Mouse (Mus musculus) ES-Bruce4 (cell line): Measurements from ENCODE around the gene Sept10. TPM values are rescaled to one million over a fixed set of nuclear protein-coding genes. Genes with fewer than 3 reads are reported as not detected.

Experiments
- H3K27ac ChIP-seq: 2 replicates; pipeline ENCODE4 v1.5.1; 2012; ENCODE audit warnings: low read length, inconsistent platforms; ENCODE audit not compliant: insufficient read depth
- H3K27me3 ChIP-seq: 2 replicates; pipeline ENCODE4 v1.6.1; 2012; ENCODE audit warnings: mild to moderate bottlenecking, low read length, inconsistent platforms; ENCODE audit not compliant: control insufficient read depth, poor library complexity, insufficient read depth, severe bottlenecking
- H3K36me3 ChIP-seq: 2 replicates; pipeline ENCODE4 v1.6.1; 2012; ENCODE audit warnings: inconsistent platforms, mild to moderate bottlenecking, low read length, moderate library complexity; ENCODE audit not compliant: control insufficient read depth, poor library complexity, insufficient read depth, severe bottlenecking
- H3K4me1 ChIP-seq: one replicate; pipeline ENCODE4 v1.8.1; 2011; ENCODE audit warnings: low read length; ENCODE audit not compliant: control insufficient read depth, insufficient read depth
- H3K4me3 ChIP-seq: 2 replicates; pipeline ENCODE4 v1.5.1; 2011; ENCODE audit warnings: low read depth, mild to moderate bottlenecking, low read length
- H3K9ac ChIP-seq: 2 replicates; pipeline ENCODE4 v1.6.1; 2012; ENCODE audit warnings: low read depth, mild to moderate bottlenecking, inconsistent platforms; ENCODE audit not compliant: poor library complexity, severe bottlenecking
- H3K9me3 ChIP-seq: replicated peaks from 2 replicates; pipeline ENCODE4 v1.6.1; 2012; ENCODE audit warnings: mild to moderate bottlenecking, low read length, inconsistent platforms; ENCODE audit not compliant: control insufficient read depth, poor library complexity, insufficient read depth, severe bottlenecking
- CTCF ChIP-seq: IDR thresholded peaks from one replicate; pipeline ENCODE4 v1.8.1; 2011; ENCODE audit warnings: low read depth, low read length
- EP300 ChIP-seq: IDR thresholded peaks from 2 replicates; pipeline ENCODE4 v1.6.1; 2011; ENCODE audit warnings: low read depth, low read length; ENCODE audit not compliant: insufficient read depth
- POLR2A ChIP-seq: IDR thresholded peaks from one replicate; pipeline ENCODE4 v1.8.1; 2011; ENCODE audit warnings: low read length; ENCODE audit not compliant: insufficient read depth
- polyA plus RNA-seq: library from polyadenylated mRNA; stranded (reverse); fragments of >200 nt; gene quantifications from 2 replicates; pipeline ENCODE4 v1.2.4, GENCODE M21; 2011; ENCODE audit warnings: low read depth; ENCODE audit not compliant: missing spikeins, insufficient read depth, insufficient read length

Gene Sept10
- polyA plus RNA-seq, 1 experiment = 53.4 TPM

DNA sequence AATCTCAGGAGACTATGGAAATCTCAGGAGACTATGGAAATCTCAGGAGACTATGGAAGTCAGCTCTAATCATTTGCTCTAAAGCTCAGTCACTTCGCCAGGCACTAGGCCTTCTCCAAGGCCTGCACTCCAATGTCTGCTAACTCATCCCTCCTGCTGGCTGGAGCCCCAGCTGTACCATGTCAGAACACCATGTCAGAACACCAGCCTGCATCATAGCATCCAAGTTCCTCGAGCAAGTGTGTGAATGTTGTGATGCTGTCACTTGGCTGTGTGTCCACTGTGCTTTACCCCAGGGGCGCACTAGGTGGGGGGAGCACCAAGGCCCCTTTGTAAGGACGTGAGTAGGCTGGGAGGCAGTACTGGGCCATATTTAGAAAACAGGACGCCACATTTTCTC lies 104.1 kb downstream of the Sept10 start:
- no peak overlapping the region for H3K4me3 ChIP-seq
- H3K9ac ChIP-seq = no peak overlapping the region
- H3K9me3 ChIP-seq = no peaks in the 10 kb centered on the region
- no peak overlapping the region for H3K27ac ChIP-seq
- H3K27me3 ChIP-seq = no peaks in the 10 kb centered on the region
- no peaks in the 10 kb centered on the region for H3K4me1 ChIP-seq
- TF ChIP-seq CTCF (no peak), EP300 (no peak), POLR2A (no peak)
- no peaks in the 10 kb centered on the region for H3K36me3 ChIP-seq

- H3K36me3 ChIP-seq = no peaks in the 10 kb centered on the region
- no peaks in the 10 kb centered on the region for H3K9me3 ChIP-seq
- no peak overlapping the region for H3K4me3 ChIP-seq
- no peaks in the 10 kb centered on the region for H3K27me3 ChIP-seq
- H3K4me1 ChIP-seq = no peaks in the 10 kb centered on the region
- no peak overlapping the region for H3K27ac ChIP-seq
- TF ChIP-seq CTCF (no peak), POLR2A (no peak), EP300 (no peak)
- H3K9ac ChIP-seq = no peak overlapping the region
These were observed 105.3 kb downstream of the Sept10 start for GRCm38 (mm10) chr10:59116331-59116730.

- Histone ChIP-seq H3K27me3 (no peaks in the 10 kb centered on the region), H3K27ac (no peak overlapping the region), H3K9me3 (no peaks in the 10 kb centered on the region), H3K36me3 (no peaks in the 10 kb centered on the region), H3K4me3 (no peak overlapping the region), H3K4me1 (no peaks in the 10 kb centered on the region), H3K9ac (no peak overlapping the region)
- TF ChIP-seq POLR2A (no peak), CTCF (no peak), EP300 (no peak)
These were observed 106.0 kb downstream of the Sept10 start for GRCm38 (mm10) chr10:59115691-59116090.

- no peak overlapping the region for H3K4me3 ChIP-seq
- H3K27ac ChIP-seq = no peak overlapping the region
- no peak overlapping the region for H3K9ac ChIP-seq
- H3K4me1 ChIP-seq = no peaks in the 10 kb centered on the region
- H3K9me3 ChIP-seq = no peaks in the 10 kb centered on the region
- H3K36me3 ChIP-seq = no peaks in the 10 kb centered on the region
- H3K27me3 ChIP-seq = no peaks in the 10 kb centered on the region
- TF ChIP-seq POLR2A = no peak
These were observed 106.9 kb downstream of the Sept10 start for GRCm38 (mm10) chr10:59114535-59115291.

GRCm38 (mm10) chr10:59113386-59113785 lies 108.3 kb downstream of the Sept10 start:
- TF ChIP-seq CTCF = no peak
- TF ChIP-seq EP300 = no peak
- no peak for TF ChIP-seq POLR2A
- Histone ChIP-seq H3K9me3 (no peaks in the 10 kb centered on the region), H3K4me1 (no peaks in the 10 kb centered on the region), H3K4me3 (no peak overlapping the region), H3K36me3 (no peaks in the 10 kb centered on the region), H3K27me3 (no peaks in the 10 kb centered on the region), H3K27ac (no peak overlapping the region), H3K9ac (no peak overlapping the region)

GRCm38 (mm10) chr10:59112755-59113154 lies 108.9 kb downstream of the Sept10 start:
- H3K4me3 ChIP-seq = no peak overlapping the region
- TF ChIP-seq CTCF = no peak
- TF ChIP-seq POLR2A = no peak
- TF ChIP-seq EP300 = no peak
- H3K9ac ChIP-seq = no peak overlapping the region
- H3K36me3 ChIP-seq = no peaks in the 10 kb centered on the region
- H3K27ac ChIP-seq = no peak overlapping the region
- no peaks in the 10 kb centered on the region for H3K4me1 ChIP-seq
- H3K9me3 ChIP-seq = no peaks in the 10 kb centered on the region
- no peaks in the 10 kb centered on the region for H3K27me3 ChIP-seq
